Mouse (Mus musculus) embryonic facial prominence, embryonic 13.5 days (tissue): Measurements from ENCODE around the gene Hsd17b2. TPM values are rescaled to one million over a fixed set of nuclear protein-coding genes. Genes with fewer than 3 reads are reported as not detected.

ENCODE experiments used
- ATAC-seq: fragments of 200-750 bp; cut with Nextera tagmentation; 2 replicates; pipeline ENCODE4 v1.8.0; 2017; ENCODE audit warnings: low read depth; ENCODE audit not compliant: insufficient number of reproducible peaks, insufficient read depth, low FRiP score, low TSS enrichment
- H3K27ac ChIP-seq: fragments of 300-500 bp; sonication (generic); 2 replicates; pipeline ENCODE4 v1.5.1; 2015; ENCODE audit warnings: moderate library complexity, mild to moderate bottlenecking, inconsistent platforms
- H3K27me3 ChIP-seq: fragments of 300-500 bp; sonication (generic); 2 replicates; pipeline ENCODE4 v1.6.1; 2015; ENCODE audit warnings: mild to moderate bottlenecking, inconsistent platforms
- H3K36me3 ChIP-seq: fragments of 300-500 bp; sonication (generic); 2 replicates; pipeline ENCODE4 v1.6.1; 2015; ENCODE audit warnings: mild to moderate bottlenecking, inconsistent platforms
- H3K4me1 ChIP-seq: fragments of 300-500 bp; sonication (generic); 2 replicates; pipeline ENCODE4 v1.6.1; 2015; ENCODE audit warnings: inconsistent platforms
- H3K4me2 ChIP-seq: fragments of 300-500 bp; sonication (generic); 2 replicates; pipeline ENCODE4 v1.6.1; 2015; ENCODE audit warnings: moderate library complexity, mild to moderate bottlenecking, inconsistent platforms
- H3K4me3 ChIP-seq: fragments of 300-500 bp; sonication (generic); 2 replicates; pipeline ENCODE4 v1.5.1; 2015; ENCODE audit warnings: mild to moderate bottlenecking, inconsistent platforms
- H3K9ac ChIP-seq: fragments of 300-500 bp; sonication (generic); 2 replicates; pipeline ENCODE4 v1.6.1; 2015; ENCODE audit warnings: mild to moderate bottlenecking, inconsistent platforms
- H3K9me3 ChIP-seq: fragments of 300-500 bp; sonication (generic); 2 replicates; pipeline ENCODE4 v1.6.1; 2016; ENCODE audit warnings: inconsistent platforms
- WGBS: fragments of 180-500 bp; shearing (Covaris S2); methylation state at CpG from one replicate; pipeline ENCODE4 v1.1.7; 2015; ENCODE audit warnings: mixed read lengths; 5-methylcytosine and 5-hydroxymethylcytosine counted together
- polyA plus RNA-seq: library from polyadenylated mRNA; unstranded; fragments of >200 nt; fragmentation: Nextera tagmentation; extraction: Ambion mirVana; gene quantifications from 2 replicates; pipeline ENCODE4 v1.2.1, GENCODE M21; 2015

Gene Hsd17b2
- polyA plus RNA-seq, 1 experiment from 2014 or later, result 0.73 TPM

GRCm38 (mm10) chr8:117776075-117776474 lies 74.4 kb downstream of the Hsd17b2 start:
- no peaks in the 10 kb centered on the region for H3K4me1 ChIP-seq
- ATAC-seq, result no peak
- H3K4me2 ChIP-seq, result no peak overlapping the region
- H3K4me3 ChIP-seq, result no peak overlapping the region
- no peaks in the 10 kb centered on the region for H3K9me3 ChIP-seq
- no peak overlapping the region for H3K27ac ChIP-seq
- no peaks in the 10 kb centered on the region for H3K36me3 ChIP-seq
- H3K27me3 ChIP-seq, result no peaks in the 10 kb centered on the region
- H3K9ac ChIP-seq, result no peak overlapping the region
- WGBS, result 84% methylated on average over 10 of the region's 10 CpGs

GRCm38 (mm10) chr8:117778531-117779322 lies 77.0 kb downstream of the Hsd17b2 start:
- WGBS, result 70% methylated on average over 11 of the region's 11 CpGs
- H3K9ac ChIP-seq, result no peak overlapping the region
- H3K4me1 ChIP-seq, result no peaks in the 10 kb centered on the region
- H3K27me3 ChIP-seq, result no peaks in the 10 kb centered on the region
- H3K4me3 ChIP-seq, result no peak overlapping the region
- no peak overlapping the region for H3K27ac ChIP-seq
- H3K36me3 ChIP-seq, result no peaks in the 10 kb centered on the region
- H3K9me3 ChIP-seq, result no peaks in the 10 kb centered on the region
- no peak for ATAC-seq
- H3K4me2 ChIP-seq, result no peak overlapping the region

GRCm38 (mm10) chr8:117779344-117779743 lies 77.6 kb downstream of the Hsd17b2 start:
- Histone ChIP-seq H3K27me3 (no peaks in the 10 kb centered on the region), H3K36me3 (no peaks in the 10 kb centered on the region), H3K4me2 (no peak overlapping the region), H3K4me3 (no peak overlapping the region), H3K4me1 (no peaks in the 10 kb centered on the region), H3K9ac (no peak overlapping the region), H3K27ac (no peak overlapping the region), H3K9me3 (no peaks in the 10 kb centered on the region)
- no peak for ATAC-seq
- WGBS, result 75% methylated on average over 6 of the region's 6 CpGs

- H3K27ac ChIP-seq, result no peak overlapping the region
- no peaks in the 10 kb centered on the region for H3K27me3 ChIP-seq
- whole genome bisulfite sequencing, result 71% methylated on average over 6 of the region's 6 CpGs
- no peak for ATAC-seq
- no peak overlapping the region for H3K9ac ChIP-seq
- no peaks in the 10 kb centered on the region for H3K36me3 ChIP-seq
- H3K4me2 ChIP-seq, result no peak overlapping the region
- H3K4me1 ChIP-seq, result no peaks in the 10 kb centered on the region
- H3K4me3 ChIP-seq, result no peak overlapping the region
- no peaks in the 10 kb centered on the region for H3K9me3 ChIP-seq
Measured at GRCm38 (mm10) chr8:117781375-117782129, 79.8 kb downstream of the Hsd17b2 start.

GRCm38 (mm10) chr8:117783021-117783420 lies 81.3 kb downstream of the Hsd17b2 start:
- no peaks in the 10 kb centered on the region for H3K4me1 ChIP-seq
- H3K4me2 ChIP-seq, result no peak overlapping the region
- no peak overlapping the region for H3K4me3 ChIP-seq
- H3K27ac ChIP-seq, result no peak overlapping the region
- peaks cover 12% of the 10 kb centered on the region for H3K9me3 ChIP-seq
- ATAC-seq, result no peak
- 93% methylated on average over 7 of the region's 7 CpGs for WGBS
- no peak overlapping the region for H3K9ac ChIP-seq
- no peaks in the 10 kb centered on the region for H3K27me3 ChIP-seq
- H3K36me3 ChIP-seq, result peaks cover 14% of the 10 kb centered on the region

- H3K27me3 ChIP-seq, result no peaks in the 10 kb centered on the region
- no peak for ATAC-seq
- H3K4me2 ChIP-seq, result no peak overlapping the region
- peaks cover 12% of the 10 kb centered on the region for H3K9me3 ChIP-seq
- H3K36me3 ChIP-seq, result peaks cover 46% of the 10 kb centered on the region
- no peak overlapping the region for H3K4me3 ChIP-seq
- H3K4me1 ChIP-seq, result no peaks in the 10 kb centered on the region
- H3K9ac ChIP-seq, result no peak overlapping the region
- WGBS, result 90% methylated on average over 3 of the region's 3 CpGs
- no peak overlapping the region for H3K27ac ChIP-seq
Measured at GRCm38 (mm10) chr8:117786428-117786827, 84.7 kb downstream of the Hsd17b2 start.

GRCm38 (mm10) chr8:117792616-117793144 lies 91.0 kb downstream of the Hsd17b2 start:
- ATAC-seq, result no peak
- peaks cover 94% of the 10 kb centered on the region for H3K36me3 ChIP-seq

GRCm38 (mm10) chr8:117794581-117794980 lies 92.9 kb downstream of the Hsd17b2 start:
- no peak overlapping the region for H3K9ac ChIP-seq
- no peak overlapping the region for H3K4me2 ChIP-seq
- WGBS, result 89% methylated on average over 10 of the region's 10 CpGs
- H3K27me3 ChIP-seq, result no peaks in the 10 kb centered on the region
- peaks cover 89% of the 10 kb centered on the region for H3K36me3 ChIP-seq
- H3K27ac ChIP-seq, result no peak overlapping the region
- ATAC-seq, result no peak
- no peak overlapping the region for H3K4me3 ChIP-seq
- H3K9me3 ChIP-seq, result no peaks in the 10 kb centered on the region
- H3K4me1 ChIP-seq, result peaks cover under 1% of the 10 kb centered on the region; the same call in 1 of the 2 replicates

More at GRCm38 (mm10) chr8:117792616-117793144, 91.0 kb downstream of the Hsd17b2 start:
- Histone ChIP-seq H3K27me3 (no peaks in the 10 kb centered on the region), H3K9ac (no peak overlapping the region), H3K4me1 (no peaks in the 10 kb centered on the region), H3K27ac (no peak overlapping the region), H3K4me2 (no peak overlapping the region), H3K4me3 (no peak overlapping the region), H3K9me3 (peaks cover under 1% of the 10 kb centered on the region; the same call in 1 of the 2 replicates)
- WGBS, result 83% methylated on average over 19 of the region's 19 CpGs

GRCm38 (mm10) chr8:117796464-117796863 lies 94.8 kb downstream of the Hsd17b2 start:
- no peaks in the 10 kb centered on the region for H3K9me3 ChIP-seq
- H3K36me3 ChIP-seq, result peaks cover 71% of the 10 kb centered on the region
- H3K27ac ChIP-seq, result no peak overlapping the region
- no peak overlapping the region for H3K4me2 ChIP-seq
- WGBS, result 95% methylated on average over 15 of the region's 15 CpGs
- no peak for ATAC-seq
- H3K4me3 ChIP-seq, result no peak overlapping the region
- H3K9ac ChIP-seq, result no peak overlapping the region; the same call in 1 of the 2 replicates
- peaks cover 15% of the 10 kb centered on the region for H3K4me1 ChIP-seq
- no peaks in the 10 kb centered on the region for H3K27me3 ChIP-seq

- Histone ChIP-seq H3K9ac (no peak overlapping the region), H3K4me1 (peaks cover 20% of the 10 kb centered on the region), H3K4me3 (no peak overlapping the region), H3K27me3 (no peaks in the 10 kb centered on the region), H3K36me3 (peaks cover 57% of the 10 kb centered on the region), H3K4me2 (no peak overlapping the region), H3K9me3 (no peaks in the 10 kb centered on the region), H3K27ac (no peak overlapping the region)
- ATAC-seq, result no peak
- 95% methylated on average over 2 of the region's 2 CpGs for WGBS
Measured at GRCm38 (mm10) chr8:117798066-117798465, 96.4 kb downstream of the Hsd17b2 start.

GRCm38 (mm10) chr8:117801443-117802298 lies 100.0 kb downstream of the Hsd17b2 start, which contains the start of gene Mphosph6:
Gene Mphosph6, minus strand, starts transcription at chr8:117801943.
- peak; percentile 95 for ATAC-seq
- peak within 1 kb of the TSS; percentile 90 for H3K9ac ChIP-seq
- H3K36me3 ChIP-seq, result peaks cover 22% of the 10 kb centered on the region
- H3K27me3 ChIP-seq, result no peaks in the 10 kb centered on the region; the same call in 1 of the 2 replicates
- peak within 1 kb of the TSS; percentile 73 for H3K4me2 ChIP-seq
- peak within 1 kb of the TSS; percentile 93 for H3K27ac ChIP-seq
- H3K4me1 ChIP-seq, result peaks cover 20% of the 10 kb centered on the region
- WGBS, result under 1% methylated on average over 65 of the region's 65 CpGs
- peak within 1 kb of the TSS; percentile 82 for H3K4me3 ChIP-seq
- no peaks in the 10 kb centered on the region for H3K9me3 ChIP-seq
